Mouse (Mus musculus): ENCODE results near the gene Dtnb. TPM values are rescaled to one million over a fixed set of nuclear protein-coding genes. Genes with fewer than 3 reads are reported as not detected.

The Dtnb gene
- polyA plus RNA-seq, 1 experiment from 2014 or later: 36.8 TPM

DNA sequence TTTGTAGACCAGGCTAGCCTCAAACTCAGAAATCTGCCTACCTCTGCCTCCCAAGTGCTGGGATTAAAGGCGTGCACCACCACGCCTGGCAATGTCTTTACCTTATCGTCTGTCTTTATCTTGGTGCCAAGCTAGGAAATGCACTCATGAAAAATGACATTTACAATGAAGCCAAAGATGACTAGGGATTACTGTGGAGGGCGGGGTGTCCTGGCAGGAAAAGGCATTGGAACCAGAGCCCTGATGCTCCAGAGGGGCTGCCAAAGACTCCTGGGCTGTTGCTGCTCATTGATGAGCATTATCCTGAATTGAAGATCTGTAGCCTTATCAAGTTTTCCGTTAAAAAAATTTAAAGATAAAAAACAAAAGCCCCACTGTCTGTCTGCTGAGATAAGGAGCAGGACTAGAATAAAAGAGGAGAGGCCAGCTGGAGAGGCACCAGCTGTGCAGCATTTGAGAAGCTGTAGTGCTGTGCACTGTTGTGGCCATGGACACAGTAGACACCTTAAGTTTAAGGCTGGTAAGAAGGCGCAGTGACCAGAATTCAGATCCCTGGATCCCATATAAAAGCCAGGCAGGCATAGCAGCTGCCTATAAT, 120.7 kb downstream of the Dtnb start:
- Histone ChIP-seq H3K9me3 (ENCODE audit: control insufficient read depth, low read length) (no peaks in the 10 kb centered on the region), H3K27ac (ENCODE audit: low read length) (no peak overlapping the region), H3K9ac (replicated peaks; ENCODE audit: low read depth, low read length) (no peak overlapping the region), H3K4me3 (replicated peaks; ENCODE audit: low read length) (no peak overlapping the region), H3K4me1 (replicated peaks; ENCODE audit: control insufficient read depth, insufficient read depth, low read length) (no peaks in the 10 kb centered on the region), H3K27me3 (replicated peaks; ENCODE audit: control insufficient read depth, insufficient read depth, low read length) (no peaks in the 10 kb centered on the region), H3K36me3 (ENCODE audit: control insufficient read depth, insufficient read depth) (no peaks in the 10 kb centered on the region), H3K4me2 (ENCODE audit: low read length) (no peak overlapping the region)
- 86% methylated on average over 6 of the region's 6 CpGs for WGBS
- no peak for ATAC-seq

GRCm38 (mm10) chr12:3695741-3696501, 123.7 kb downstream of the Dtnb start:
- no peaks in the 10 kb centered on the region for H3K9me3 ChIP-seq (ENCODE audit: control insufficient read depth, low read length)
- no peak overlapping the region for H3K4me3 ChIP-seq (replicated peaks; ENCODE audit: low read length)
- ATAC-seq: peak; percentile 61; the same call in 1 of the 2 replicates
- no peak overlapping the region for H3K27ac ChIP-seq (ENCODE audit: low read length)
- 58% methylated on average over 5 of the region's 5 CpGs for WGBS
- H3K4me1 ChIP-seq (replicated peaks; ENCODE audit: control insufficient read depth, insufficient read depth, low read length): no peaks in the 10 kb centered on the region
- no peak overlapping the region for H3K4me2 ChIP-seq (ENCODE audit: low read length)
- no peaks in the 10 kb centered on the region for H3K27me3 ChIP-seq (replicated peaks; ENCODE audit: control insufficient read depth, insufficient read depth, low read length)
- no peak overlapping the region for H3K9ac ChIP-seq (replicated peaks; ENCODE audit: low read depth, low read length)
- no peaks in the 10 kb centered on the region for H3K36me3 ChIP-seq (ENCODE audit: control insufficient read depth, insufficient read depth)

- Histone ChIP-seq H3K4me2 (ENCODE audit: low read length) (no peak overlapping the region), H3K36me3 (ENCODE audit: control insufficient read depth, insufficient read depth) (no peaks in the 10 kb centered on the region), H3K9me3 (ENCODE audit: control insufficient read depth, low read length) (no peaks in the 10 kb centered on the region), H3K27me3 (replicated peaks; ENCODE audit: control insufficient read depth, insufficient read depth, low read length) (no peaks in the 10 kb centered on the region), H3K27ac (ENCODE audit: low read length) (no peak overlapping the region), H3K4me1 (replicated peaks; ENCODE audit: control insufficient read depth, insufficient read depth, low read length) (no peaks in the 10 kb centered on the region), H3K9ac (replicated peaks; ENCODE audit: low read depth, low read length) (no peak overlapping the region), H3K4me3 (replicated peaks; ENCODE audit: low read length) (no peak overlapping the region)
- ATAC-seq: no peak
- WGBS: 91% methylated on average over 4 of the region's 4 CpGs
Measured at GRCm38 (mm10) chr12:3700503-3700902, 128.3 kb downstream of the Dtnb start.

- 83% methylated on average over 7 of the region's 7 CpGs for WGBS
- Histone ChIP-seq H3K27ac (ENCODE audit: low read length) (no peak overlapping the region), H3K27me3 (replicated peaks; ENCODE audit: control insufficient read depth, insufficient read depth, low read length) (no peaks in the 10 kb centered on the region), H3K4me2 (ENCODE audit: low read length) (no peak overlapping the region), H3K36me3 (ENCODE audit: control insufficient read depth, insufficient read depth) (no peaks in the 10 kb centered on the region), H3K9ac (replicated peaks; ENCODE audit: low read depth, low read length) (no peak overlapping the region), H3K4me3 (replicated peaks; ENCODE audit: low read length) (no peak overlapping the region), H3K9me3 (ENCODE audit: control insufficient read depth, low read length) (no peaks in the 10 kb centered on the region), H3K4me1 (replicated peaks; ENCODE audit: control insufficient read depth, insufficient read depth, low read length) (no peaks in the 10 kb centered on the region)
- ATAC-seq: no peak
Measured at GRCm38 (mm10) chr12:3702903-3703302, 130.7 kb downstream of the Dtnb start.

GRCm38 (mm10) chr12:3719151-3719721, 147.1 kb downstream of the Dtnb start:
- H3K4me3 ChIP-seq (replicated peaks; ENCODE audit: low read length): no peak overlapping the region
- WGBS: 60% methylated on average over 4 of the region's 4 CpGs
- no peak overlapping the region for H3K27ac ChIP-seq (ENCODE audit: low read length)
- no peaks in the 10 kb centered on the region for H3K36me3 ChIP-seq (ENCODE audit: control insufficient read depth, insufficient read depth)
- H3K27me3 ChIP-seq (replicated peaks; ENCODE audit: control insufficient read depth, insufficient read depth, low read length): no peaks in the 10 kb centered on the region
- H3K9me3 ChIP-seq (ENCODE audit: control insufficient read depth, low read length): no peaks in the 10 kb centered on the region
- no peak overlapping the region for H3K9ac ChIP-seq (replicated peaks; ENCODE audit: low read depth, low read length)
- H3K4me2 ChIP-seq (ENCODE audit: low read length): no peak overlapping the region
- H3K4me1 ChIP-seq (replicated peaks; ENCODE audit: control insufficient read depth, insufficient read depth, low read length): 0 out of 2 replicates have a peak, but pooled peaks cover 3% of the 10 kb centered on the region
- 0 out of 2 replicates have a peak, but pooled peaks have one; percentile 15 for ATAC-seq

- Histone ChIP-seq H3K27ac (ENCODE audit: low read length) (no peak overlapping the region), H3K4me2 (ENCODE audit: low read length) (no peak overlapping the region), H3K27me3 (replicated peaks; ENCODE audit: control insufficient read depth, insufficient read depth, low read length) (no peaks in the 10 kb centered on the region), H3K9me3 (ENCODE audit: control insufficient read depth, low read length) (no peaks in the 10 kb centered on the region), H3K9ac (replicated peaks; ENCODE audit: low read depth, low read length) (no peak overlapping the region), H3K4me1 (replicated peaks; ENCODE audit: control insufficient read depth, insufficient read depth, low read length) (0 out of 2 replicates have a peak, but pooled peaks cover 3% of the 10 kb centered on the region), H3K36me3 (ENCODE audit: control insufficient read depth, insufficient read depth) (no peaks in the 10 kb centered on the region), H3K4me3 (replicated peaks; ENCODE audit: low read length) (no peak overlapping the region)
- 62% methylated on average over 2 of the region's 2 CpGs for WGBS
- peak; percentile 54; the same call in 1 of the 2 replicates for ATAC-seq
Measured at GRCm38 (mm10) chr12:3720527-3720926, 148.3 kb downstream of the Dtnb start.

DNA sequence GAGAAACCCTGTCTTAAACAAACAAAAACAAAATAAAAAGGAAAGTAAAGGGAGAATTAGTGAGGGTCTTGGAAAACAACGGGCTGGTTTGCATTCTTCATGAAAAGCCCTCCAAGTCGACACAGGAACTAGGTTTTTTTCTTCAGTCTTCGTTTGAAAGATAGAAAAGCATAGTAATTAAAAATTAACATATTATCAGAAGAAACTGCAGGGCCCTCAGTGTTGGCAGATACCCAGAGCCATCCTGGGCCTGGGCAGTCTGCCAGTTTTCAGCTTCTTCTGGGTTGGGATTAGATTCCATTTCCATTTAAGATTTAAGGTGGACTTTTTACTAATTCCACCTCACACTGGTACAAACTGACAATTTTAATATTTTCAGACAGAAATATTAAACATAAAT, 151.6 kb downstream of the Dtnb start:
- Histone ChIP-seq H3K4me3 (replicated peaks; ENCODE audit: low read length) (no peak overlapping the region), H3K9me3 (ENCODE audit: control insufficient read depth, low read length) (no peaks in the 10 kb centered on the region), H3K9ac (replicated peaks; ENCODE audit: low read depth, low read length) (no peak overlapping the region), H3K36me3 (ENCODE audit: control insufficient read depth, insufficient read depth) (no peaks in the 10 kb centered on the region), H3K27me3 (replicated peaks; ENCODE audit: control insufficient read depth, insufficient read depth, low read length) (no peaks in the 10 kb centered on the region), H3K4me1 (replicated peaks; ENCODE audit: control insufficient read depth, insufficient read depth, low read length) (0 out of 2 replicates have a peak, but pooled peaks cover 3% of the 10 kb centered on the region), H3K4me2 (ENCODE audit: low read length) (no peak overlapping the region), H3K27ac (ENCODE audit: low read length) (no peak overlapping the region)
- WGBS: 8% methylated on average over 3 of the region's 3 CpGs
- ATAC-seq: 0 out of 2 replicates have a peak, but pooled peaks have one; percentile 23

GRCm38 (mm10) chr12:3724822-3725370, 152.7 kb downstream of the Dtnb start:
- no peak overlapping the region for H3K4me3 ChIP-seq (replicated peaks; ENCODE audit: low read length)
- no peaks in the 10 kb centered on the region for H3K4me1 ChIP-seq (replicated peaks; ENCODE audit: control insufficient read depth, insufficient read depth, low read length)
- no peaks in the 10 kb centered on the region for H3K36me3 ChIP-seq (ENCODE audit: control insufficient read depth, insufficient read depth)
- H3K9ac ChIP-seq (replicated peaks; ENCODE audit: low read depth, low read length): no peak overlapping the region
- no peak overlapping the region for H3K4me2 ChIP-seq (ENCODE audit: low read length)
- no peaks in the 10 kb centered on the region for H3K9me3 ChIP-seq (ENCODE audit: control insufficient read depth, low read length)
- H3K27me3 ChIP-seq (replicated peaks; ENCODE audit: control insufficient read depth, insufficient read depth, low read length): no peaks in the 10 kb centered on the region
- 67% methylated on average over 5 of the region's 5 CpGs for WGBS
- no peak overlapping the region for H3K27ac ChIP-seq (ENCODE audit: low read length)
- ATAC-seq: no peak; the same call in 1 of the 2 replicates

GRCm38 (mm10) chr12:3729521-3730075, 157.4 kb downstream of the Dtnb start:
- no peak for ATAC-seq
- WGBS: 88% methylated on average over 6 of the region's 6 CpGs
- H3K4me2 ChIP-seq (ENCODE audit: low read length): no peak overlapping the region

More at GRCm38 (mm10) chr12:3729521-3730075, 157.4 kb downstream of the Dtnb start:
- Histone ChIP-seq H3K4me1 (replicated peaks; ENCODE audit: control insufficient read depth, insufficient read depth, low read length) (peaks cover 8% of the 10 kb centered on the region), H3K9me3 (ENCODE audit: control insufficient read depth, low read length) (no peaks in the 10 kb centered on the region), H3K27ac (ENCODE audit: low read length) (no peak overlapping the region), H3K9ac (replicated peaks; ENCODE audit: low read depth, low read length) (no peak overlapping the region), H3K36me3 (ENCODE audit: control insufficient read depth, insufficient read depth) (no peaks in the 10 kb centered on the region), H3K4me3 (replicated peaks; ENCODE audit: low read length) (no peak overlapping the region), H3K27me3 (replicated peaks; ENCODE audit: control insufficient read depth, insufficient read depth, low read length) (no peaks in the 10 kb centered on the region)
